Mouse (Mus musculus) liver, adult (tissue): Measurements from ENCODE around the gene Kcnj12.

Source experiments
- GATA4 ChIP-seq: IDR thresholded peaks from 2 replicates; pipeline ENCODE4 v1.6.1; 2014; ENCODE audit warnings: mild to moderate bottlenecking, low read length; ENCODE audit not compliant: insufficient replicate concordance

The Kcnj12 gene

DNA sequence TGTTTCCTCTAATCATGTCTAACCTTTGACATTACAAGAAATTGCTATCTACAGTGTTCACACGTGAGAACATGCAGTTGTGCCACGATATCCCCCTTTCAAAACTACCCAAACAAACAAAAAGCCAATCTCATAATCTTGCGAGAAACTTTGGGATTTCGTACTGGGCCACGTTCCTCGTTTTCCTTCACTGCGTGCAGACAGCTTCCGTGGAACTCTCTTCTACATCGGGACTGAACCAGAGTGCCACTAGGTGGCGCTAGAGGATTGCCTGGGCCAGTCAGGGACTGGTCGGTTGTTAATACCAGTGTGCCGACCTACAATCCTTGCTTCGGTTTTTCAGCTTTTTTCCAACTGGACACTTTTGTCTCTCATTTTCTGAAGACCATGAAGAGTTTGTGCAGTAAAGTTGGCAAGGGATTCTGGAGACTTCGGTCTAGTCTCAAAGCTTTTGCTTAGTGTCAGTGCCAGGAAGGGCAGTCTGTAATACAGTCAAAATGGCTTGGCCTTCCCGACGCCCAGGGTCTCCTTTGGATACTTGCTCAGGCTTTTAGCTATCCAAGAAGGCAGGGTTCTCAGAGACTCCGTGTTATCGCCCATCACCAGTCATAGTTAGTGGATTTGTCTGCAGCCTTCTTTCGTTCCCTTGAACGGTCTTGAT lies 82.0 kb downstream of the Kcnj12 start:
- no peak for TF ChIP-seq GATA4

DNA sequence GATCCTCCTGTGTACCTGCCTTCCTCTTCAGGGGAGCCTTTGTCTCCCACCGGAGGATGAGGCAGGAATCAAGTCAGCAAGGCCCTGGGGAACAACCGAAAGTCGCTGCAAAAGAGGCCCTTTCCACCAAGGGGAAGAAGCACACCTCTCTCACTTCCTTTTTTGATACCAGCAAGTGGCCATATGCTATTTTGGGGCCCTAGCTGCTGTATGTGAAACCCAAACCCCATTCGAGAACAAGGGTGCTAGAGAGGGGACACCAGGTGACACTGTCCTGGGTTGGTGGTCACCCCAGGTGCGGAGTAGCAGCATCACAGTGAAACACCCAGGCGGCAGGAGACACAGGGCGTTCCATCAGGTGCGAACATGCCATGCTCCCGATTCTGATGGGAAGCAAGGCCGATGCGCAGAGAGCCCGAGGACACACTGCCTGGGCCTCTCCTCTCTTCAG lies 86.6 kb downstream of the Kcnj12 start:
- TF ChIP-seq GATA4, result no peak

DNA sequence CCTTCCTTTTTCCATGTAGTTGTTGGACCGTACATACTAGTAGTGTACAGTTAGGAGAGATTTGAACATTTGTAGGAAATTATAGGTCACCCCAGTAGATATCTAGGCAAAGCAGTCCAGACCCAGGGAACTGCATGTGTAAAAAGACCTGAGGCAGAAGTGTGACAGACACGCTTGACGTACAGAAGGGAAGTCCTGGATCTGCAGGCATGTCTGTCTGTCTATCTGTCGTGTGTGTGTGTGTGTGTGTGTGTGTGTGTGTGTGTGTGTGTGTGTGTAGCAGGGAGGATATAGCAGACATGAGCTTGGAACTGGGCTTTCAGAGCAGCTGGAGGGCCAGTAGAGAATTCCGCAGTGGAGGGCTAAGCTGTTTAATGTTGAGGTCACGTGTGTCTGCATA lies 87.3 kb downstream of the Kcnj12 start:
- no peak for TF ChIP-seq GATA4

DNA sequence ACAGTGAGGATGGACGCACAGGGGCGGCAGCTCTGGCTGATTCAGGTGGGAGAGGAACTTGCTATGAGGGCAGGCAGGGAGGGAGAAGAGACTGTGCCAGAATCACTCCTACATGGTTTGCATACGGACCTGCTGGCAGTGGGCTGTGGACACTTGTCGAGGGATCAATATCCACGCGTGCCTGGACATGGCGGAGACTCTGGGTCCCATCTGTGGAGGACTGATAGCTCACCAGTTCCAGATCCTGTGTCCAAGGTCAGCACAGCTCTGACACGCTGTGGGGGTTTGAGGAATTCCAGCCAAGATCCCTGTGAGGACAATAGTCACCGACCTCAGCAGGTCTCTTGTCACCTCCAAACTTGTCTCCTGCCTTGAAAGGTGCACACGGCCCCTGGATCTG lies 87.7 kb downstream of the Kcnj12 start:
- no peak for TF ChIP-seq GATA4

DNA sequence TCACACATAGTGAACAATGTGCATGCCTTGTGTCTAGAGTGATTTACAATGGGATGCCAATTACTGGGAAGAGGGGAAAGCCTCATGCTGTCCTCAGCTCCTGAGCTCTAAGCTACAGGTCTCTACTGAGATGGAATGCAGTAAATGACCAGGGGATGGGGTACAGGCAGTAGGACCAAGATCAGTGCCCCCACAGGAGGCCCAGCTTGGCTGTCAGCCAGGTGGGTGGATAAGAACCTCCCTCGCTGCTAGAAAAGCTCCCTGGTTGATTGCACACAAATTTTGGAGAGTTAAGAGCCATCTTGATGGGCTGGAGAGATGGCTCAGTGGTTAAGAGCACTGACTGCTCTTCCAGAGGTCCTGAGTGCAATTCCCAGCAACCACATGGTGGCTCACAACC lies 88.6 kb downstream of the Kcnj12 start:
- no peak for TF ChIP-seq GATA4

DNA sequence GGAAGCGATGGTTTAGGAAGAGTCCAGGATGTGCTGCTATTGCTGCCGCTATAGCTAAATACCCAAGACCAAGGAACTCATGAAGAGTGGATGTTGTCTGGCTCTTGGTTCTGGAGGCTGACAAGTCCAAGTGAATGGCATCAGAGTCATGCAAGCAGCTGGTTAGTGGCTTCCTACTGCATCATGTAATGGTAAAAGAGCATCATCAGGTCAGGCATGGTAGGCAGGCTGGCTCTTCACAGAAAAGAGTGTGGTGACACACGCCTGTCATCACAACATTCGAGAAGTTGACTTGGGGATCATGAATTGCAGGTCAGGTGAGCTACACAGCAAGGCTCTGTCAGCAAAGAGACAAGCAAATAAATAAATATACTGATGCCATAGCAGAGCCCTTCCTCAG lies 89.1 kb downstream of the Kcnj12 start:
- TF ChIP-seq GATA4, result no peak

DNA sequence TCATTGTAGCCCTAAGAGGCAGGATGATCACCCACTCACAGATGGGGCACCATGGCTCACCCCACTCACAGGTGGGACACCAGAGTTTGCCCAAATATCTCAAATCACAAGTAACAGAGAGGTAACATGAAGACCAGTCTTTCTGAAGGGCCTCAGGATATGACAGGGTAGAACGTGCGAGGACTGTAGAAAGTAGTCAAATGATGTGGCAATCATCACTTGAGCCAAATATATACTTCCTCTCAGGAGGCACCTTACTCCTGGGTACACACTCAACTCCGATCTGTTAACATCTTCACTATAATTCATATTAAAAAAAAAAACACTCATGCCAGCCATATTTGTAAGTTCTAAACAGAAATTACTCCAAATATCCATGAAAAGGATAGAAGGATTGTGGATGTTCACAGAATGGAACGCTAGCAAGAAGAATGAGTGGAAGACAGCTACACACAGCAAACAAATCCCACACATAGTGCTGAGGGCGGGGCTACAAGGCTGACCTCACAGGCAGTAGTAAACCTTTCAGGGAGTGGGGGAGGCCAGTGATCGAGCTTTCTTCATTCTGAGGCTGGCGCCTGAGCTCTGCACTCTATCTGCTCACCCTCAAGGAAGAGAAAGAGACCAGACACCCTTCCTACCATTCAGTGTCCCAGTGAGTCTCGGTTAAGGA lies 90.1 kb downstream of the Kcnj12 start:
- no peak for TF ChIP-seq GATA4

DNA sequence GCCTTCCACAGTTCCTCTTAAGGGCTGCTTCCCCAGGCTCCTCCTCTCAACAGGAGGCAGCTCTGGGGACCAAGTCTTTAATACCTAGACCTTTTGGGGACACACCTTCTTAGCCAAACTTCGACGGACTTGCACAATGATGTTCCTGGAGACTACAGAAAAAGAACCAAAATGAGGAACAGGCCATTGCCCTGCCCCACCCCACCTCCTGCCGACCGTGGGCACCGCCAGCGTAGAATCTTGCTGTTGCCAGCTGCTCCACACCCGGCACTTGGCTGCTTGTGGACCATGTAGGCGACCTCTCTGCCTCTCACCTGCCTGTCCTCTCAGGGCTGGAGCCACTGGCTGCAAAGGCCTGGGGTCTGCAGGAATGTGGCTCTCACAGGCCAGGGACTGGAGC lies 93.9 kb downstream of the Kcnj12 start:
- TF ChIP-seq GATA4, result no peak

DNA sequence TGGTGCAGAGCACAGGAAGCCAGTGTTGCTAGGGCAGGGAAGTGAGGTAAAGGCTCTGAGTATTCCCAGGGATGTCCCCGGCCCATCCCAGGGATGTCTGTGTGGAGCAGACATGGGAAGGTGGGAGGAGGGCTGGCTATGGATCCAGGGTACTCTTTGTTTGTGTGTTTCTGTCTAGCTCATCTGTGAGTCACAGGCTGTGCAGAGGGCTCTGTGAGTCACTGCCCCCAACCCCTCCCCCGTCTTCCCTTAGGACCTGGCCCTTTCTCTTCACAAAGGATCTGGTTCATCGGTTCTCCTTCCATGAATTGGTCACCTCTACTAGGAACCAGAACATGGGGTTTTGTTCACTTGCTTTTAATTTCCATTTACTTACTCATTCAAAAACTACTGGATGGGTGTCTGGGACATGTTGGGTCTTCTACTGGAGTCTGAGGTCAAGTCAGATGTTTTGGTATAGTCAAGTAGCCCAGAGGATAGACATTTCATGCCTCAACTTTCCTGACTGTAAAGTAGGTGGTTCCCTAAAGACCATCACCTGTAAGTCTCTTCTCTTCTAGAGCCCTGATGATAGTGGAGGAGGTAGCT lies 97.7 kb downstream of the Kcnj12 start:
- TF ChIP-seq GATA4, result no peak
